Mouse (Mus musculus) MEL (cell line): ENCODE data around the gene Ifna4. TPM values are rescaled to one million over a fixed set of nuclear protein-coding genes. Genes with fewer than 3 reads are reported as not detected.

ENCODE experiments used
- DNase-seq: peaks from one replicate; pipeline ENCODE4 v3.0.0; 2011; ENCODE audit warnings: low read depth, low spot score
- H3K27ac ChIP-seq: 2 replicates; pipeline ENCODE4 v1.5.1; 2012; ENCODE audit warnings: low read depth, mild to moderate bottlenecking, control low read depth, low read length, moderate library complexity; ENCODE audit not compliant: control insufficient read depth
- H3K27me3 ChIP-seq, 2 experiments: fragments of 150-350 bp in 1 of 2; sonication (generic) in 1 of 2; 2 replicates each; pipeline ENCODE4 v1.6.1; 2012; ENCODE audit warnings: low read length in 2 of 2, mild to moderate bottlenecking in 2 of 2, improper control_type of control experiment in 1 of 2, moderate library complexity in 1 of 2; ENCODE audit not compliant: insufficient read depth in 2 of 2, control insufficient read depth in 1 of 2
- H3K36me3 ChIP-seq, 2 experiments: 2 replicates each; pipeline ENCODE4 v1.6.1; 2012 to 2014; ENCODE audit warnings: low read length in 2 of 2, improper control_type of control experiment in 1 of 2, inconsistent platforms in 1 of 2, mild to moderate bottlenecking in 1 of 2; ENCODE audit not compliant: insufficient read depth in 2 of 2, control insufficient read depth in 1 of 2
- H3K4me1 ChIP-seq, 2 experiments: fragments of 150-350 bp in 1 of 2; sonication (generic) in 1 of 2; 2 replicates each; pipeline ENCODE4 v1.6.1; 2012; ENCODE audit warnings: low read length in 2 of 2, improper control_type of control experiment in 1 of 2, mild to moderate bottlenecking in 1 of 2; ENCODE audit not compliant: insufficient read depth in 2 of 2, control insufficient read depth in 1 of 2
- H3K4me3 ChIP-seq, 2 experiments: fragments of 150-350 bp in 1 of 2; sonication (generic) in 1 of 2; 2 replicates each; pipeline ENCODE4 v1.5.1; 2012; ENCODE audit warnings: low read depth in 2 of 2, low read length in 2 of 2, mild to moderate bottlenecking in 2 of 2, moderate library complexity in 2 of 2, control low read depth in 1 of 2, improper control_type of control experiment in 1 of 2; ENCODE audit not compliant: control insufficient read depth in 1 of 2, insufficient read depth in 1 of 2
- H3K79me2 ChIP-seq: 2 replicates; pipeline ENCODE4 v1.6.1; 2012; ENCODE audit warnings: mild to moderate bottlenecking, low read length, moderate library complexity; ENCODE audit not compliant: control insufficient read depth, poor library complexity, insufficient read depth
- H3K9ac ChIP-seq: 2 replicates; pipeline ENCODE4 v1.6.1; 2012; ENCODE audit warnings: low read depth, mild to moderate bottlenecking, control low read depth, low read length, moderate library complexity; ENCODE audit not compliant: control insufficient read depth, poor library complexity, severe bottlenecking
- H3K9me3 ChIP-seq: fragments of 150-350 bp; sonication (generic); replicated peaks from 2 replicates; pipeline ENCODE4 v1.6.1; 2012; ENCODE audit warnings: mild to moderate bottlenecking, low read length, improper control_type of control experiment, moderate library complexity; ENCODE audit not compliant: insufficient read depth
- CHD1 ChIP-seq: IDR thresholded peaks from 2 replicates; pipeline ENCODE4 v1.6.1; 2012; ENCODE audit warnings: low read depth, mild to moderate bottlenecking, inconsistent platforms, low read length, improper control_type of control experiment
- CTCF ChIP-seq, 3 experiments: IDR thresholded peaks in 2 of 3; conservative IDR thresholded peaks in 1 of 3; 2 replicates each; pipeline ENCODE4 v1.5.1; 2011 to 2012; ENCODE audit warnings: low read length in 3 of 3, low read depth in 2 of 3, mild to moderate bottlenecking in 2 of 3, improper control_type of control experiment in 1 of 3, inconsistent platforms in 1 of 3, mixed read lengths in 1 of 3, moderate library complexity in 1 of 3; ENCODE audit not compliant: control insufficient read depth in 1 of 3, insufficient read depth in 1 of 3, poor library complexity in 1 of 3, severe bottlenecking in 1 of 3
- E2F4 ChIP-seq: IDR thresholded peaks from 2 replicates; pipeline ENCODE4 v1.6.1; 2011; ENCODE audit warnings: low read depth, low read length, improper control_type of control experiment, borderline replicate concordance
- EP300 ChIP-seq, 2 experiments: IDR thresholded peaks; 2 replicates each; pipeline ENCODE4 v1.6.1; 2011; ENCODE audit warnings: improper control_type of control experiment in 2 of 2, low read length in 2 of 2, low read depth in 1 of 2, mild to moderate bottlenecking in 1 of 2
- JUND ChIP-seq: IDR thresholded peaks from 2 replicates; pipeline ENCODE4 v1.6.1; 2011; ENCODE audit warnings: low read depth, mild to moderate bottlenecking, improper control_type of control experiment, low read length
- KAT2A ChIP-seq: conservative IDR thresholded peaks from 2 replicates; pipeline ENCODE4 v1.6.1; 2012; ENCODE audit warnings: low read depth, low read length, improper control_type of control experiment, inconsistent platforms
- MAFK ChIP-seq: IDR thresholded peaks from 2 replicates; pipeline ENCODE4 v1.6.1; 2011; ENCODE audit warnings: low read depth, mild to moderate bottlenecking, low read length, improper control_type of control experiment, borderline replicate concordance
- MAX ChIP-seq: IDR thresholded peaks from 2 replicates; pipeline ENCODE4 v1.6.1; 2011; ENCODE audit warnings: low read length, improper control_type of control experiment
- MAZ ChIP-seq: IDR thresholded peaks from 2 replicates; pipeline ENCODE4 v1.6.1; 2012; ENCODE audit warnings: low read depth, mild to moderate bottlenecking, inconsistent platforms, low read length, improper control_type of control experiment
- POLR2AphosphoS5 ChIP-seq: IDR thresholded peaks from 2 replicates; pipeline ENCODE4 v1.6.1; 2012; ENCODE audit warnings: low read depth, borderline replicate concordance, mild to moderate bottlenecking, inconsistent platforms, low read length, moderate library complexity, mixed read lengths
- RCOR1 ChIP-seq: IDR thresholded peaks from 2 replicates; pipeline ENCODE4 v1.6.1; 2012; ENCODE audit warnings: low read depth, mild to moderate bottlenecking, inconsistent platforms, low read length, improper control_type of control experiment
- SIN3A ChIP-seq: IDR thresholded peaks from 2 replicates; pipeline ENCODE4 v1.6.1; 2012; ENCODE audit warnings: low read length, improper control_type of control experiment, inconsistent platforms
- TAL1 ChIP-seq: IDR thresholded peaks from 2 replicates; pipeline ENCODE4 v1.6.1; 2012; ENCODE audit warnings: mild to moderate bottlenecking, inconsistent platforms, low read length, moderate library complexity, mixed read lengths
- TBP ChIP-seq: IDR thresholded peaks from 2 replicates; pipeline ENCODE4 v1.8.0; 2011; ENCODE audit warnings: low read depth, low read length, improper control_type of control experiment
- TCF12 ChIP-seq: IDR thresholded peaks from 2 replicates; pipeline ENCODE4 v1.6.1; 2014; ENCODE audit warnings: low read depth, mild to moderate bottlenecking, inconsistent platforms, low read length, improper control_type of control experiment, moderate library complexity
- USF2 ChIP-seq, 2 experiments: IDR thresholded peaks; 2 replicates each; pipeline ENCODE4 v1.6.1; 2011 to 2012; ENCODE audit warnings: improper control_type of control experiment in 2 of 2, low read length in 2 of 2, borderline replicate concordance in 1 of 2, inconsistent platforms in 1 of 2, low read depth in 1 of 2, mild to moderate bottlenecking in 1 of 2; ENCODE audit not compliant: insufficient read depth in 1 of 2
- ZKSCAN1 ChIP-seq: IDR thresholded peaks from 2 replicates; pipeline ENCODE4 v1.6.1; 2012; ENCODE audit warnings: low read depth, mild to moderate bottlenecking, inconsistent platforms, low read length, improper control_type of control experiment, moderate library complexity
- polyA plus RNA-seq, 2 experiments: library from polyadenylated mRNA; stranded (reverse) in 1 of 2; unstranded in 1 of 2; fragments of >175 nt in 1 of 2; fragments of >200 nt in 1 of 2; gene quantifications; 2 replicates each; pipeline versions ENCODE4 v1.2.1 to v1.2.4; 2012; ENCODE audit warnings: low replicate concordance in 2 of 2, low read depth in 1 of 2; ENCODE audit not compliant: insufficient read length in 2 of 2, insufficient read depth in 1 of 2, missing spikeins in 1 of 2
- total RNA-seq: library from RNA; depleted of rRNA; stranded (reverse); fragments of 300-350 nt; gene quantifications from 2 replicates; pipeline ENCODE4 v1.2.3, GENCODE M21; 2012

Gene Ifna4
- total and polyA plus RNA-seq, 3 experiments = not detected

DNA sequence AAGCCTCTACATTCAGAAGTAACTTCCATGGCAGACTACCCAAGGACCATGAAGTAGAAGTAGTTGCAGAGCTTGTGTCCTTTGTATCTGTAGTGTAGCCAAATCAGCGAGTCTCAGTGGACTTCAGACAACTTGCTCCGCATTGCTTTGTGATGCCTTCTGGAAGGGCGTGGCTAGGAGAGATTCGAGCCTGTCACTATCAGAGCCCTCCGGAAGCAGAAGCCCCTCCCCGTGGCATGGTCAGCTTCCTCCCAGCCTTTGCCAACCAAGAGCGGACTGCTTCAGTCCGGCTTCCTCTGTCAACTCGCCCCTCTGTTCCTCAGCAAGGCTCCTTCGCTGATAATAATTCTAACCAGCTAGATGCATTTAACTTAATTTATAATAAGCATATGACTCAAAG lies 36.6 kb downstream of the Ifna4 start:
- H3K79me2 ChIP-seq = no peaks in the 10 kb centered on the region
- H3K9me3 ChIP-seq = no peaks in the 10 kb centered on the region
- 0 out of 4 replicates have a peak overlapping the region, but pooled peaks of 1 of the 2 experiments have one; percentile 24 for H3K4me3 ChIP-seq
- H3K4me1 ChIP-seq = peaks cover 15 to 20% of the 10 kb centered on the region in 2 experiments
- TF ChIP-seq KAT2A (no peak), CTCF (IDR thresholded peaks at IDR 0.05 in 2 of 3, conservative IDR thresholded peaks at IDR 0.05 in 1 of 3; ENCODE audit: control insufficient read depth in 1 of 3, insufficient read depth in 1 of 3, low read depth in 2 of 3, low read length in 3 of 3, poor library complexity in 1 of 3, severe bottlenecking in 1 of 3) (no peak), JUND (no peak), ZKSCAN1 (no peak), USF2 (IDR thresholded peaks at IDR 0.05; ENCODE audit: borderline replicate concordance in 1 of 2, insufficient read depth in 1 of 2, low read depth in 1 of 2, low read length in 2 of 2) (no peak), RCOR1 (no peak), MAFK (no peak), TBP (no peak), SIN3A (no peak), TAL1 (no peak), TCF12 (no peak), E2F4 (no peak), MAX (no peak), CHD1 (no peak), EP300 (IDR thresholded peaks at IDR 0.05; ENCODE audit: low read depth in 1 of 2, low read length in 2 of 2) (no peak), MAZ (no peak), POLR2AphosphoS5 (no peak)
- no peak overlapping the region for H3K9ac ChIP-seq
- DNase-seq = peak; percentile 54
- no peaks in the 10 kb centered on the region; a peak in 1 of 4 replicates for H3K27me3 ChIP-seq
- no peak overlapping the region for H3K27ac ChIP-seq
- H3K36me3 ChIP-seq = peaks cover 0 to 15% of the 10 kb centered on the region in 2 experiments; a peak in 2 of 4 replicates

- no peak overlapping the region for H3K27ac ChIP-seq
- DNase-seq = no peak
- no peaks in the 10 kb centered on the region for H3K9me3 ChIP-seq
- H3K9ac ChIP-seq = no peak overlapping the region
- H3K4me3 ChIP-seq = no peak overlapping the region
- peaks cover 15 to 20% of the 10 kb centered on the region in 2 experiments for H3K4me1 ChIP-seq
- H3K36me3 ChIP-seq = peaks cover 0 to 15% of the 10 kb centered on the region in 2 experiments; a peak in 2 of 4 replicates
- peaks cover 0 to 1% of the 10 kb centered on the region in 2 experiments; a peak in 1 of 4 replicates for H3K27me3 ChIP-seq
- no peaks in the 10 kb centered on the region for H3K79me2 ChIP-seq
- TF ChIP-seq TCF12 = no peak
- TF ChIP-seq MAFK = peak; percentile 52
These were observed 37.1 kb downstream of the Ifna4 start for GRCm38 (mm10) chr4:88878772-88879171.
